Mouse (Mus musculus) 416B (cell line): ENCODE data around the gene Pi4k2a.

Experiments
- DNase-seq: peaks from one replicate; pipeline ENCODE4 v3.0.0; 2011; ENCODE audit warnings: low read depth

Gene Pi4k2a

DNA sequence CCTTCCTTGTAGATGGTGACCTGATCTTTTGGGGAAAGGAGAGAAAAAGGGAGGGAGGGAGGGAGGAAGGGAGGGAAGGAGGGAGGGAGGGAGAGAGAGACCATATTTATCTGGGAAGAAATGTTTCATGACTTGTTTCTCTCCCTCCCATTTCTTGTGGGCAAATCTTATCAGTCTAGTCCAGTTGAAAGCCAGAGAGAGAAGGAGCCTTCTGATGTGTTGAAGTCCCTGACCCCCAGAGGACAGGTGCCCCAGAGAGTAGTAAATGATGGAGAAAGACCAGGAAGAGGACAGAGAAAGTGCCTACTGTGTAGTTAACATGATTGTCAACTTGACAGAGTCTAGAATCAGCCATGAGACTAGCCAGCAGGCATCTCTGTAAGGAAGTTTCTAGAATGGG lies 44.8 kb downstream of the Pi4k2a start:
- DNase-seq, result no peak

DNA sequence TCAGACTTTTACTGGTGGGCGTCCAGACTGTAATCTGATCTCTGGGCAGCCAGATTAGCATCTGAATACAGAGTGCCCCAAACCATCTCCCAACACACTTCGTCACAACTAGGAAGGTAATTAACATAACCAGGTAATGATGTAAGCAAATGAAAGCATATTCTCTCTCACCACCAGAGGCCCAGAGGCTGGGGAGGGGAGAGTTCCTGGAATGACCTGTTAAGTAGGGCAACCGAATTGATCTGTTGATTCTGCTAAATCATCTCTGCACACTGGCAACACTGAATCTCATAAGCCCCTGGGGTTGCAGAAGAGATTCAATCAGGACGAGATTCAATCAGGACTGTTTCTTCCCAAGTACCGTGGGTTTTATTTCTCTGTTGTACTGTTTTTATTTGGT lies 45.9 kb downstream of the Pi4k2a start:
- no peak for DNase-seq

DNA sequence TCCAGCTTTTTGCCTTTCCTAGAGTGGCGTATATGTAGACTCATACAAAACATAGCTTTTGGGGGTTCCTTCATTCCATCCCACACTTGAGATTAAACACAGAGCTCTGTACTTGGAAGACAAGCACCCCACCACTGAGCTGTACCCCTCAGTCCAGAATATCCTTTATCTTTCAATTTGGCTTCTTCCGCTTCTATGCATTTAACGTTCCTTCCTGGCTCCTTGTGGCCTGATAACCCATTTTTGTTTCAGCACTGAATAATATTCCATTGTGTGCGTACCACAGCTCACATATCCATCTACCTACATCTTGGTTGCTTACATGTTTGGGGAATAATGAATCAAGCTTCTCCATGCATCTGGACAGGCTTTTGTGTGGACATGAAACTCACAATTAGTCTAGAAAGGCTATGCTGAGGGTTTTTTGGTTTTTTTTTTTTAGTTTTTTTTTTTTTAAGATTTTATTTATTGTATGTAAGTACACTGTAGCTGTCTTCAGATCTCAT lies 47.0 kb downstream of the Pi4k2a start:
- DNase-seq, result no peak

GRCm38 (mm10) chr19:42138517-42139285 lies 48.4 kb downstream of the Pi4k2a start:
- DNase-seq, result peak; percentile 33

- DNase-seq, result no peak
Measured at GRCm38 (mm10) chr19:42139724-42140517, 49.7 kb downstream of the Pi4k2a start.

GRCm38 (mm10) chr19:42141998-42142397 lies 51.7 kb downstream of the Pi4k2a start:
- no peak for DNase-seq

DNA sequence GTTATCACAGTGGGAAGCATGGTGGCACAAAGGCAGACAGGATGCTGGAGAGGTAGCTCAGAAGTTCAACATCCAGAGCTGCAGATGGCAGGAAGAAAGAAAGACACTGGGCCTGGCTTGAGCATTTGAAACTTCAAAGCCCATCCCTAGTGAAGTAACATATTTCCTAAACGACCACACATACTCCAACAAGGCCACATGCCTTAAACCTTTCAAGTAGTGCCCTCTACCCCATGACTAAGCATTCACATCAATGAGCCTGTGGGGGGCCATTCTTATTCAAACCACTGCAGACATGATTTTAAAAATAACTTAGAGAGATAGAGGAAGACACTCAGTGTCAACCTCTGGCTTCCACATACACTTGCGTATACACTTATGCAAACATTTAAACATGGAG lies 52.5 kb downstream of the Pi4k2a start:
- DNase-seq, result no peak

- peak; percentile 53 for DNase-seq
Measured at GRCm38 (mm10) chr19:42144067-42144466, 53.8 kb downstream of the Pi4k2a start.

- peak; percentile 89 for DNase-seq
Measured at GRCm38 (mm10) chr19:42144541-42145167, 54.4 kb downstream of the Pi4k2a start.

- DNase-seq, result no peak
Measured at GRCm38 (mm10) chr19:42145210-42145609, 54.9 kb downstream of the Pi4k2a start.

DNA sequence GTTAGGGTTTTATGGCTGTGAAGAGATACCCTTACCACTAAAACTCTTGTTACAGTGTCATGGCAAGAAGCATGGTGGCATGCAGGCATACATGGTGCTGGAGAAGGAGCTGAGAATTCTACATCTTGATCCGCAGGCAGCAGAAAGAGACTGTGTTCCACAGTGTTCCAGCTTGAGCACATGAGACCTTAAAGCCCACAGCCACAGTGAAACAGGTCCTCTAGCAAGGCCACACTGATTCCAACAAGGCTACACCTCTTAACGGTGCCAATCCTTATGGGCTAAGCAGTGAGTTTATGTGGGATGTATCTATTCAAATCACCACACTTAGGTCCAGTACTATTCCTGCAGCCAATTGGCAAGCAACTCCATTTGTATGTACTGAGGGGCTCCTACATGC lies 55.5 kb downstream of the Pi4k2a start:
- no peak for DNase-seq

- DNase-seq, result no peak
Measured at GRCm38 (mm10) chr19:42146276-42147010, 56.2 kb downstream of the Pi4k2a start.

- DNase-seq, result peak; percentile 74
Measured at GRCm38 (mm10) chr19:42147170-42147768, 57.0 kb downstream of the Pi4k2a start, which contains the start of gene Marveld1. Marveld1 (plus strand) TSS chr19:42147400.

DNA sequence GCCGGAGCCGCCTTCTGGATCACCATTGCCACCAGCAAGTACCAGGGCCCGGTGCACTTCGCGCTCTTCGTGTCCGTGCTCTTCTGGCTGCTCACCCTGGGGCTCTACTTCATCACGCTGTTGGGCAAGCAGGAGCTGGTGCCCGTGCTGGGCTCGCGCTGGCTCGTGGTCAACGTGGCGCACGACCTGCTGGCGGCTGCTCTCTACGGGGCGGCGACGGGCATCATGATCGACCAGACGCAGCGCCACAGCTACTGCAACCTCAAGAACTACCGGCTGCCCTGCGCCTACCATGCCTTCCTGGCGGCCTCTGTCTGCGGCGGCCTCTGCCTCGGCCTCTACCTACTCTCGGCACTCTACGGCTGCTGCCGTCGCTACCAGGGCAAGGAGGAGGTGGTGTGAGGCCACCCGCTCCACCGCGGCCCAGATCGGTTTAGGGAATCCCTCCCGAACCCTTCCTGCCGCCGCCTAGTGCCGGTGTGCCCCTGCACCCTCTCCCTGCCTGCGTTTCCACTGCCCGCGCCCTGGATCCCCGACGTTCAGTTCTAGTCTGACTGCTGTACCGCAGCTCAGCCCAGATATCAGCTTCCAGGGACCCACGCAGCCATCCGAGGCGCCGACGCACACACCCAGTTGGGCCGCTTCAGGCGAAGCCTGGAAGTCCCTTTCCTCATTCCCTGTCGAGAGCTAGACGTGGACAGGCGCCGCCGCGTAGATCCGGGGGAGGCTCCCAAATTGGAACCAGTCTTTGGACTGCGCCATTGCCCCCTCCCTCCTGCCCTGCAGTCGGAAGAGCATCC lies 57.7 kb downstream of the Pi4k2a start:
- peak; percentile 55 for DNase-seq

DNA sequence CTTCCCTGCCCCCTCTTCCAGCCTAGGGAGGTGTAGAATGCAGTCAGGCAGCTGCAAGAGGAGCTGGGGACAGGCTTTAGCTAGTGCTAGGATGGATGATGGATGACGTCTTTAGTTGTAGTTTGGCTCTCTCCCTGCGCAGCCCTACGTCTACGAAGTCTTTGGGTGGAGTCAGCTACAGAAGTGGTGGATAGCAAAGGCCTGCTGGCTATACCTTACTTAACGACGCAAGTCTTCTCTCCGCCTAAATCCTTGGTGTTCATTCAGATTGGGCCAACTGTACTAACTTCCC lies 58.2 kb downstream of the Pi4k2a start:
- DNase-seq, result no peak

DNA sequence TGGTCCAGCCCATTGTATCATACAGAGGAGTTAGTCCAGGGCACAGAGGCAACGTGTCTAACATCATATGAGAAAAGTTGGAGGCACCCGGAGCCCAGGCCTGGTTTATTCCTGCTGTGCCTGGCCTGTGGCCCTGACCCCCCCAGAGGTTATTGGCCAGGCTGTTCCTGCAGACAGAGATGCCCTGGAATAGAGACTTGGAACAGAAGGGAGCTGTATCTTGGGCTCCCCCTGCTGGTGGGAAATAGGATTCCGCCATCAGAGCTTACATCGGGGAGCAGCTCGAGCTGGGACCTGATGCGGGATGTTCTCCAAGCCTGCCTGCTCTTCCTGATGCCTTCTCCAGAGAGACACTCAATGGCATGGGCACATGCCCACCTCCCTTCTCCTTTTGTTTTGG lies 61.7 kb downstream of the Pi4k2a start:
- DNase-seq, result peak; percentile 87

- peak; percentile 69 for DNase-seq
Measured at GRCm38 (mm10) chr19:42157493-42158237, 67.4 kb downstream of the Pi4k2a start.

- DNase-seq, result peak; percentile 69
Measured at GRCm38 (mm10) chr19:42158246-42159017, 68.2 kb downstream of the Pi4k2a start.

GRCm38 (mm10) chr19:42163764-42164163 lies 73.5 kb downstream of the Pi4k2a start, which contains the start of gene Zfyve27:
Zfyve27 (plus strand) TSS chr19:42163951.
- no peak for DNase-seq
